Mouse (Mus musculus) heart, embryonic 10.5 days (tissue): Measurements from ENCODE around the gene Tsc22d1. TPM values are rescaled to one million over a fixed set of nuclear protein-coding genes. Genes with fewer than 3 reads are reported as not detected.

Experiments used
- polyA plus RNA-seq: library from polyadenylated mRNA; unstranded; fragments of >200 nt; fragmentation: Nextera tagmentation; extraction: Ambion mirVana; gene quantifications from 2 replicates; pipeline ENCODE4 v1.2.1, GENCODE M21; 2016

Gene Tsc22d1
- polyA plus RNA-seq, 1 experiment from 2014 or later: 371 TPM

Other genes starting within 250 kb of the Tsc22d1 start
- 25.3 and 27.0 TPM in 2 replicates for gene Serp2, start 141.9 kb downstream of the Tsc22d1 start, polyA plus RNA-seq